Mouse (Mus musculus): ENCODE data around the gene Qars.
A peak's percentile ranks its signal among the peaks of the same experiment; 100 is the strongest.

Qars gene

DNA sequence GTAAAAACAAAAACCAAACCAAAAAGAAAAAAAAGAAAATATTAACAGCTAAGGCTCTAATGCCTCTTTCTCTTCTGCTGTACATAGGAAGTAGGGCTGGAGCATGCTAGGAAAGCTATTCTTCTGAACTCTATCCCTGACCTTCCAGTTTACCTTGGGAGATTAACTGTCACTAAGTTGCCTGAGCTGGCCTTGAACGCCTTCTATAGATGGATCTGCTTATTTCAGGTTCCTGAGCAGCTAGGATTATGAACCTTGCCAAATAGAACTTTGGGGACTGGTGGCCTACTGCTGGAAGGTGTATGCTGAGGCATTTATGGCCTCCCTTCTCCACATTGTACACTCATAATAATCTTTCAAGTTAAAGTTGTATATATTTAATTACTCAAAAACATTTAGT, 23.4 kb downstream of the Qars start:
- DNase-seq (ENCODE audit: low read depth in 2 of 2, low spot score in 2 of 2) = no peak

DNA sequence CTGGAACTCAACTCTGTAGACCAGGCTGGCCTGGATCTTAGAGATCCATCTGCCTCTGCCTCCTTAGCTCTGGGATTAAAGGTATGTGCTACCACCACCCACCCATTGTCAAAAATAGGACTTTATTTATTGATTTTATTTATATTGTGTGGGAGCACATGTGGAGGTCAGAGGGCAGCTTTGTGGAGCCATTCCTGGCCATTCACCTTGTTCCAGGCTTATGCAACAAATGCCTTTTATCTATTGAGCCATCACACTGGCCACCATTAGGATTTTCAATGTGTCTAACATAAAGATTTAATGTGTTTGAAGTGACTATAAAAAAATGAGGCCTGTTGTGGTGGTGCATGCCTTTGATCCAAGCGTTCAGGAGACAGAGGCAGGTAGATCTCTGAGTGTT, 24.0 kb downstream of the Qars start:
- no peak for DNase-seq (ENCODE audit: low read depth in 2 of 2, low spot score in 2 of 2)

DNA sequence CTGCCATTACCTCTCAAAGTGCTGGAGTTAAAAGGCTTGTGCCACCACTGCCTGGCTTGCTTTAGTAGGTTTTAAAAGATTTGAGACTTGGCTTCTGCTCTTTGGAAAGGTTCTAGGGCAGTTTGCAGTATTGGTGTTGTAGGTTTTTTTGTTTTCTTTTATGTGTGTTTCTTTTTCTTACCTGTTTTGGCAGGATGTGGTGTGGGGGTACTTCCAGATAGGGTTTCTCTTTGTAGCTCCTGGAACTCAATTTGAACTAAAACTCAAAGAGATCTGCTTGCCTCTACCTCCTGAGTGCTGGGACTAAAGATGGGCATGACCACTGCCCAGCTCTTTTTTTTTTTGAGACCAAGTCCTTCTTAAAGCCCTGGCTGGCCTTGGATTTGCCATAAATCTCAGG, 33.3 kb downstream of the Qars start:
- peak in 1 of 2 experiments; percentile 15 for DNase-seq (ENCODE audit: low read depth in 2 of 2, low spot score in 2 of 2)

DNA sequence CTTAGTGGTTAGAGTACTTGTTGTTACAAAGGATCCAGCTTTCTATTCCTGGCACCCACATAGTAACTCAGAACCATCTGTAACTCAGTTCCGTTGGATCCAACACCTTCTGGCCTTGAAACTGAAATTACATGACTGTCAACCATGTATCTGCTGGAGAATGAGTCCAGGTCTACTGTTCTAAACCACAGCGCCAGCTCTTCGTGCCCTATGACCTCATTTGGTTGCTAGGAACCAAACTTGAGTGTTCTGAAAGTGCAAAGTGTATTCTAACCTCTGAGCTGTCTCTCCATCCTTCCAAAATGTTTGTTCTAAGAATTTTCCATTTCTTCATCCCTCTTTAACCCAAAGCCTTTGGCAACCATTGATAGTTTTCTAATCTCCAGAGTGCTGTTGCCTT, 38.5 kb downstream of the Qars start:
- no peak for DNase-seq (ENCODE audit: low read depth in 2 of 2, low spot score in 2 of 2)

DNA sequence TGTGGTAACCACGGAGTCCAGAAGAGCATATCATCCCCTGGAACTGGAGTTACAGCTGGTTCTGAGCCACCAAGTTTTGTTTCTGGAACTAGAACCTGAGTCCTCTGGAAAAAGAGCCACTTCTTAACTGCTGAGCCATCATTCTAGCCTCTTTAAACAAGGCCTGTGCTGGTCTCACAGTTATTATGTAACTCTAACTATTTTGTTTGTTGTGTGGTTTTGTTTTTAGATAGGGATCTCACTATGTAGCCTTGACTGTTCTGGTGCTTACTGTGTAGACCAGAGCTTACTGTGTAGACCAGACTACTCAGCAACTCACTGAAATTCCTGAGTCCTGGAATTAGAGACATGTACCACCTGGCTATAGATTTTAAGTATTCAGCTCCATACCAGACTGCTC, 39.4 kb downstream of the Qars start:
- no peak for DNase-seq (ENCODE audit: low read depth in 2 of 2, low spot score in 2 of 2)

DNA sequence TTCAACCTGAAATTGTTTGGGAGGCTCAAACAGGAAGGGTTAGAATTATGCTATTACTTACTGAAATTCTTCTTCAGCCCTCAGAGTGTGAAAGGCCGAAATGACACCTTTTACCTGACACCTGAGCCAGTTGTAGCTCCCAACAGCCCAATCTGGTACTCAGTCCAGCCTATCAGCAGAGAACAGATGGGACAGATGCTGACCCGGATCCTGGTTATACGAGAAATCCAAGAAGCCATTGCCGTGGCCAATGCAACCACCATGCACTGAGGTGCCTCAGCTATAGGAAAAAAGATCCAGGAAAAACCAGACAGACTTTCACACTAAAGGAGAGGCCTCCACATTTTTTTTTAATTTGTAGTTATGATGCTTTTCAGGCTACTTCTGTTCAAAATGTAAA, 51.7 kb downstream of the Qars start:
- DNase-seq (ENCODE audit: low read depth in 2 of 2, low spot score in 2 of 2) = no peak

DNA sequence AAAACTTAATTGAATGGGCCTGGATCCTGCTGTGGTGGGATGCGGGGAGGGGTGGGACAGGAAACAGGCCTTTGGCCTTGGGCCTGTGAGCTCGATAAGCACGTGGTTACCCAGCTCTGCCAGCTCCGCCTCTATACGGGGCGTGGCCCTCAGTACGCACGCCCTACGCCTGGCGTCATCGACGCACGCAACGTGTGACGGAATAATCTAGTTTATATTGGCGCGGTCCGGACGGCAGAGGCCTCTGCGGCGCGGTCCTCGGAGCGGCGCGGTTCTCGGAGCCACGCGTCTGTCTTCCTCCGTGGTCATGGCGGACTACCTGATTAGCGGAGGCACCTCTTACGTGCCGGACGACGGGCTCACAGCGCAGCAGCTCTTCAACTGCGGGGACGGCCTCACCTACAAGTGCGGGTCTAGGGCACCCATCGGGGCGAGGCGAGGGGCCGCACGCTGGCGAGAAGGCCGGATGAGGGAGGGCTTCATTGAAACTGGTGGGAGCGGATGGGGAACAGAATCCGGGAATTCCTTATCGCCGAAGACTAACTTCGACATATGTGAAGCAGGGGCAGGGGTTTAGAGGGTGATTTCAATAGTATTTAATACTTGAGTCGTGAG, 52.8 kb downstream of the Qars start, which contains the start of gene Impdh2:
Gene Impdh2 (plus strand): TSS at position 60 of the 615 bp plus-strand sequence.
- peak; percentile 88 to 93 for DNase-seq (ENCODE audit: low read depth in 2 of 2, low spot score in 2 of 2)

DNA sequence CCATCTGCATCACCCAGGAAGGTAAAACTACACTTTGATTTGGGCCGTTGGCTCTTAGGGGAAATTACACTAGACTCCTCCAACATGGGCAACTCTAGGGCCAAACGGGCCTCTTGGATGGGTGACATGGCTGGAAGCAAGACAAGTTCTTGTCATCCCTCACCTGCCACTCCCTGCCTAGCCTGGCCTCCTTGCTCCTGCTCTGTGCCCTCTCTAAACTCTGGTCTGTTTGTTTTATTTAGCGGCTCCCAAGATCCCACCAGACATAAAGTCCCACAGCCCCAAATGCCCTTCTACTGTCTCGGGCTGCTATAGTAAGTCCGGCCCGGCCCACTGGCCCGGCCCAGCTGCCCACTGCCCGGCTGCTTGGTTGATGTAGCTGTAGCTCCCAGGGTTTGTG, 56.2 kb downstream of the Qars start:
- DNase-seq (ENCODE audit: low read depth in 2 of 2, low spot score in 2 of 2) = no peak

DNA sequence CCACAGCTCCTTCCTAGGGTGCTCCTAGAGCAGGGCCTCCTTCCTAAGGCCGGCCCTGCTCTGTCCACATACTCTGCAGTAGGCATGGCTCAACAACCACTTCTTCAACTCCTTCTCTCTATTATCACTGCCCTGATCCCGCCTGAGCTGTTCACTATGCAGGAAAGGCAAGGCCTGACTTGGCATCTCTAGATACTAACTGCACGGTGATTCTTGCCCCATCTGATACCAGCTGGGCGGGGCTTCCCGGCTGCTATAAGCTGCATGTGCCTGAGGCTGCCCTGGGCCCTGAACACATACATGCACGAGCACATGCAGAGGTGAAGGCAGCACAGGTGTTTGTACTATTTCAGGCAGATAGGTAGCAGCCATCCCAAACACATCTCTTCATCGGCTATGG, 56.6 kb downstream of the Qars start:
- no peak for DNase-seq (ENCODE audit: low read depth in 2 of 2, low spot score in 2 of 2)
